Mouse (Mus musculus): Measurements from ENCODE around the gene Slc24a1. TPM values are rescaled to one million over a fixed set of nuclear protein-coding genes. Genes with fewer than 3 reads are reported as not detected.

Slc24a1 gene
- polyA plus RNA-seq, 1 experiment, result 0.70 TPM

DNA sequence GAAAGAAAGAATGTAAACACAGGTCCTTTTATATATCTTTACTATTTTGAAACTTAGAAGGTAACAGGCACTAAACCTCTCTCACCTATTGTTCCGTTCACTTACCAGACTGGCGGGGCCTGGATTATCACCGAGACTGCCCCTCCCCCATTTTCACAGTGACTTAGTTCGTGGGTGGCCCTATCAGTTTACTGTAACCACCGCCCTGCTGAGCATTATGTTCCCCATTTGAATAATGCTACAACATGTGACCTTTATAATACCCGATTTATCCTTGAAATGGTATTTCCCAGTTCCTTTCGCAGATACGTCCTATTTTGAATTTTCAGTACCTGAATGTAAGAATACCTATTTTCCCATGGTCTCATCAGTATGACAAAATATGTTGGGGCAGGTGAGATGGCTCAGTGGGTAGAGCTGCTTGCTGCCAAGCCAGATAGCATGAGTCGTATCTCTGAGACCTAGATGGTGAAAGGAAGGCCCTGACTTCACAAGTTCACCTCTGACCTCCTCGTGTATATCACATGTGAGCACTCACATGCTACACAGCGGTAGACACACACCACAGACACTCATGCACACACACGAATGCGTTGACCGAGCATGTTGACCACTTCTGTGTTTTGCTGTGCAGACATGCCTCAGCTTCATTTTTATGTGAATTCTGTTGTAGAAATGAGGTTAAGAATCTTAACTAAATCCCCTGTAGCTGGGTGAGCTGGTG lies 46.3 kb downstream of the Slc24a1 start:
- Histone ChIP-seq H3K4me3 (ENCODE audit: control insufficient read depth, low read depth, low read length) (no peak overlapping the region), H3K36me3 (ENCODE audit: control insufficient read depth, insufficient read depth, low read length) (no peaks in the 10 kb centered on the region; the same call in 1 of the 2 replicates), H3K27ac (ENCODE audit: control insufficient read depth, insufficient read depth, low read depth, low read length) (no peak overlapping the region), H3K4me1 (ENCODE audit: control insufficient read depth, insufficient read depth, low read length) (no peaks in the 10 kb centered on the region), H3K27me3 (ENCODE audit: control insufficient read depth, insufficient read depth, low read length) (no peaks in the 10 kb centered on the region)
- TF ChIP-seq POLR2A (IDR thresholded peaks at IDR 0.05; ENCODE audit: control insufficient read depth, low read depth, low read length), result no peak
- TF ChIP-seq CTCF (IDR thresholded peaks at IDR 0.05; ENCODE audit: control insufficient read depth, insufficient read depth, insufficient replicate concordance, low read depth, low read length), result no peak

DNA sequence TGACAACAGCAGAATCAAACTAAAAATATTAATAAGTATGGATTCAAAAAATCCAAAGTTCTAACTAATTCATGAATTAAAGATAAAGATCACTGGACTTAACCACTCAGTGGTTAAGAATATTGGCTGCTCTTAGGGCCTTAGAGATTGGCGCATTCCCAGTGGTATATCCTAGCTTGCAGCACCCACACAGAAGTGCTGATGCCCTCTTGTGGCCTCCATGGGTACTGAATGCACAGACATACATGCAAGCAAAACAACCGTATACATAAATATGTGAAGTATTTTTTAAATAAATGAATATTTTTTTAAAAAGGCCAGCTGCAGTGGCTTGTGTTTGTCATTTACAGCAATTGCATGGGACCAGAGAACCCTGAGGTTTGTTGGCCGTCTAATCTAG lies 48.0 kb downstream of the Slc24a1 start:
- no peak overlapping the region for H3K27ac ChIP-seq (ENCODE audit: control insufficient read depth, insufficient read depth, low read depth, low read length)
- TF ChIP-seq CTCF (IDR thresholded peaks at IDR 0.05; ENCODE audit: control insufficient read depth, insufficient read depth, insufficient replicate concordance, low read depth, low read length), result peak; percentile 47; the same call in 1 of the 2 replicates
- TF ChIP-seq POLR2A (IDR thresholded peaks at IDR 0.05; ENCODE audit: control insufficient read depth, low read depth, low read length), result no peak
- no peaks in the 10 kb centered on the region for H3K27me3 ChIP-seq (ENCODE audit: control insufficient read depth, insufficient read depth, low read length)
- H3K4me3 ChIP-seq (ENCODE audit: control insufficient read depth, low read depth, low read length), result no peak overlapping the region
- H3K4me1 ChIP-seq (ENCODE audit: control insufficient read depth, insufficient read depth, low read length), result no peaks in the 10 kb centered on the region
- no peaks in the 10 kb centered on the region for H3K36me3 ChIP-seq (ENCODE audit: control insufficient read depth, insufficient read depth, low read length)

DNA sequence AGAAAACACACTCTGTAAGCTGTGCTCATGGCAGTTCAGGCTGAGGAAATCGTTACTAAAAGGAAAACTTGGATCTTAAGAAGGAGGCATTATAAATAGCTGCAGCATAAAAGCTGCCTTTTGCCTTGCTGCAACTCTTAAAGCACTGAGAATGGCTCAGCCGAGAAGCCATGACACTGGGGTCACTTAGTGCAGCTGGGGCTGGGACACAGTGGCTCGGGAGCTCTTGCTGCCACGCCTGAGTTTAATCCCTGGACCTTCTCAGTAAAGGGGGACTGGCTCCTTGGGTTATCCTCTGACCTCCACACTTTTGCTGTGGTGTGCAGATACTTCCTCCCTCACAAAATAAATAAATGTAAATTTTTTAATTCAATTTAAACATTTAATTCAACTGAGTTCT lies 48.5 kb downstream of the Slc24a1 start:
- no peaks in the 10 kb centered on the region for H3K27me3 ChIP-seq (ENCODE audit: control insufficient read depth, insufficient read depth, low read length)
- TF ChIP-seq CTCF (IDR thresholded peaks at IDR 0.05; ENCODE audit: control insufficient read depth, insufficient read depth, insufficient replicate concordance, low read depth, low read length) (no peak), POLR2A (IDR thresholded peaks at IDR 0.05; ENCODE audit: control insufficient read depth, low read depth, low read length) (no peak)
- no peak overlapping the region for H3K4me3 ChIP-seq (ENCODE audit: control insufficient read depth, low read depth, low read length)
- H3K36me3 ChIP-seq (ENCODE audit: control insufficient read depth, insufficient read depth, low read length), result no peaks in the 10 kb centered on the region
- no peaks in the 10 kb centered on the region for H3K4me1 ChIP-seq (ENCODE audit: control insufficient read depth, insufficient read depth, low read length)
- H3K27ac ChIP-seq (ENCODE audit: control insufficient read depth, insufficient read depth, low read depth, low read length), result no peak overlapping the region

DNA sequence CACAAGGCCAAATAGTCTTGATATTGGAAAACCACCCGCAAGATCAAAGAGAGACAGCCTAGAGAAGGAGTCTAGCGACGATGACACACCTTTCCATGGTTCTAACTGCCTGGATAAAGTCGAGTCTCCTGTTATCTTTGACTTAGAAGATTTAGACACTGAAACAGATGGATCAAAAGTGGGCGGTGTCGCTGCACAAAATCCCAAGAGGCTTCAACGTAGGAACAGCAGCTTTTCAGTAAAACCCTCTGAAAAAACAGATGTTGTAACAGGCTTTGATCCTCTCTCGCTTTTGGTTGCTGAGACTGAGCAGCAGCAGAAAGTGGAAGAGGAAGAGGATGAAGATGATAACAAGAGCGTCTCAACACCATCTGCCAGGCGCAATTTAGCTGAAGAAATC lies 54.8 kb downstream of the Slc24a1 start:
- Histone ChIP-seq H3K27me3 (ENCODE audit: control insufficient read depth, insufficient read depth, low read length) (no peaks in the 10 kb centered on the region), H3K36me3 (ENCODE audit: control insufficient read depth, insufficient read depth, low read length) (peaks cover 4% of the 10 kb centered on the region), H3K4me1 (ENCODE audit: control insufficient read depth, insufficient read depth, low read length) (no peaks in the 10 kb centered on the region), H3K4me3 (ENCODE audit: control insufficient read depth, low read depth, low read length) (no peak overlapping the region), H3K27ac (ENCODE audit: control insufficient read depth, insufficient read depth, low read depth, low read length) (no peak overlapping the region)
- TF ChIP-seq CTCF (IDR thresholded peaks at IDR 0.05; ENCODE audit: control insufficient read depth, insufficient read depth, insufficient replicate concordance, low read depth, low read length), result no peak
- no peak for TF ChIP-seq POLR2A (IDR thresholded peaks at IDR 0.05; ENCODE audit: control insufficient read depth, low read depth, low read length)

DNA sequence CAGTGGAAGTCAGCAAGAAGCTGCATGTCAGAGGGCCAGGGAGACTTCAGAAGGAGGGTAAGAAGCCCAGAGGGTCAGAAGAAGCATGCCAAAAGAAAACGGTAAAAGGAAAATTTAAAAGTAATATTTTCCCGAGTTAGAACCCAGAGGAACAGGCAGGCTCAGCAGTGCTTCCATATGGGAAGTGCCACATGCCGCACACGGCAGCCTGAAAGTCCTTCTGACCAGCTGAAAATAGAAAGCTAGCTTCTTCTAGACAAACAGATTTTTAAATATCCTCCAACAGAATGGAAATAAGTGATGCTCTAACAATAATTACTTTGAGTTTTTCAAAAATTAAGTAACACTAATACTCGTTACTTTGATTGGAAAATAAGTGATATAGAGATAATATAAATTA lies 65.4 kb downstream of the Slc24a1 start:
- Histone ChIP-seq H3K36me3 (ENCODE audit: control insufficient read depth, insufficient read depth, low read length) (no peaks in the 10 kb centered on the region), H3K4me1 (ENCODE audit: control insufficient read depth, insufficient read depth, low read length) (no peaks in the 10 kb centered on the region), H3K27ac (ENCODE audit: control insufficient read depth, insufficient read depth, low read depth, low read length) (no peak overlapping the region), H3K4me3 (ENCODE audit: control insufficient read depth, low read depth, low read length) (no peak overlapping the region), H3K27me3 (ENCODE audit: control insufficient read depth, insufficient read depth, low read length) (no peaks in the 10 kb centered on the region)
- no peak for TF ChIP-seq POLR2A (IDR thresholded peaks at IDR 0.05; ENCODE audit: control insufficient read depth, low read depth, low read length)
- no peak for TF ChIP-seq CTCF (IDR thresholded peaks at IDR 0.05; ENCODE audit: control insufficient read depth, insufficient read depth, insufficient replicate concordance, low read depth, low read length)

Other genes starting within 250 kb of the Slc24a1 start
- gene Rab11a, start 213.8 kb downstream of the Slc24a1 start, polyA plus RNA-seq (2012; rRNA removed), result 113 and 127 TPM in 2 replicates
- 7.0 and 8.3 TPM in 2 replicates for gene Dennd4a, start 140.3 kb downstream of the Slc24a1 start, polyA plus RNA-seq (2012; rRNA removed)
- 17.1 and 19.9 TPM in 2 replicates for gene Ints14, start 9.3 kb upstream of the Slc24a1 start, polyA plus RNA-seq (2012; rRNA removed)
- 19.2 and 22.3 TPM in 2 replicates for gene Hacd3, start 70.1 kb upstream of the Slc24a1 start, polyA plus RNA-seq (2012; rRNA removed)
- gene Dpp8, start 80.8 kb upstream of the Slc24a1 start, polyA plus RNA-seq (2012; rRNA removed), result 82.6 and 92.9 TPM in 2 replicates
- gene Igdcc4, start 149.9 kb upstream of the Slc24a1 start, polyA plus RNA-seq (2012; rRNA removed), result 2.8 and 3.1 TPM in 2 replicates
- gene Igdcc3, start 189.6 kb upstream of the Slc24a1 start, polyA plus RNA-seq (2012; rRNA removed), result 0.27 and 0.36 TPM in 2 replicates
- gene Parp16, start 243.7 kb upstream of the Slc24a1 start, polyA plus RNA-seq (2012; rRNA removed), result 2.2 and 2.3 TPM in 2 replicates